Mouse (Mus musculus): Measurements from ENCODE around the gene Krtap1-3.
A peak's percentile ranks its signal among the peaks of the same experiment; 100 is the strongest.
"Not testable (repeated sequence)": the region's sequence is repeated elsewhere in the genome, so short reads cannot be mapped to it uniquely, and the experiment has no call there.

Krtap1-3 gene

GRCm38 (mm10) chr11:99590981-99591380, at the start of gene Krtap1-3:
Gene Krtap1-3, minus strand, starts transcription at chr11:99591339.
- DNase-seq: no peak

DNA sequence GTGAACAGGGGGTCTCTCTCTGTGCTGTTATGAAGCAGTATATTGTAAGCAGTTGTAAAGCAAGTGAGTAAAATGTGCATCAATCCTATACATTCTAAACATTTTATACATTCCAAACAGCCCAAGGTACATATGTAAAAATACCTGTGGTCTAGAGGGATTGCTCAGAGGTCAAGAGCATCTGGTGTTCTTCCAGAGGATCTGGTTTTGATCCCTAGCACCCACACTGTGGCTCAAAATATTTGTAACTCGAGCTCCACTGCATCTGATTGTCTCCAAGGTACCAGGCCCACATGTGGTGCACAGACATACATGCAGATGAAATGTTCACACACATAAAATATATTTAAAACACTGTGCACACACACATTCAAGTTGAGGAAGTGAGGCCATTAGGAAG, 49.8 kb upstream of the Krtap1-3 start:
- DNase-seq: no peak

- DNase-seq: no peak
Observed at GRCm38 (mm10) chr11:99637086-99637485, 45.9 kb upstream of the Krtap1-3 start.

DNA sequence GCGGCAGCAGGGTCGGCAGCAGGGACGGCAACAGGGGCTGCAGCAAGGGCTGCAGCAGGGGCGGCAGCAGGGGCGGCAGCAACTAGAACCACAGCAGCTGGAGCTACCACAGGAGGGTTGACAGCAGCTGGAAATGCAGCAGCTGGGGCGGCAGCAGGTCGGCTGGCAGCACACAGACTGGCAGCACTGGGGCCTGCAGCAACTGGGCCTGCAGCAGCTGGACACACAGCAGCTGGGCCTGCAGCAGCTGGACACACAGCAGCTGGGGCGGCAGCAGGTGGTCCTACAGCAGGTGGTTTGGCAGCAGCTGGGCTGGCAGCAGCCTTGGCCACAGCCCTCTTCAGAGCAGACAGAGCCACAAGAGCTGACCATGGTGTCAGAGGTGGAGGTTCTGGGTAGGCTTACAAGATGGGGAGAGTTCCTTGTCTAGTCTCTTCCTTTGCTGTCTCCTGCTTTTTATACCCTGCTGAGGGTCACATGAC, 43.6 kb upstream of the Krtap1-3 start, which contains the start of gene Krtap4-2:
Krtap4-2 (minus strand) TSS at position 432 of the 482 bp plus-strand sequence.
- DNase-seq: no peak

DNA sequence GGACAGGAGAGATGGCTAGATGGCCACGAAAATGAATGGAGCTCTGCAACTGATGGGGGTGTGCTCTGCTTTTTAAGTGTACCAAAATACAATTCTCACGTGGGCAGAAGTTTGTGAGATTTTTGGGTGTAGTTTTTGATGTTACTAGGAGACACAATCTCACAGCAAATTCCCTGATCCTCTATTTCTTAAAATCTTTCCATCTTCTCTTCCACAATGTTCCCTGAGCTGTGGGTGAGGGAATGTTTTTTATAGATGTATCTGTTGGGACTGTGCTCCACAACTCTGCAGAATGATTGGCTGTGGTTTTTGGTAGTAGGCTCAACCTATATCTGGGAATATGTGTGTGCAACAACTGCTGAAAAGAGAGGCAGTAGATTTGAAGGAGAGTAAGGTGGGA, 42.2 kb upstream of the Krtap1-3 start:
- no peak for DNase-seq

DNA sequence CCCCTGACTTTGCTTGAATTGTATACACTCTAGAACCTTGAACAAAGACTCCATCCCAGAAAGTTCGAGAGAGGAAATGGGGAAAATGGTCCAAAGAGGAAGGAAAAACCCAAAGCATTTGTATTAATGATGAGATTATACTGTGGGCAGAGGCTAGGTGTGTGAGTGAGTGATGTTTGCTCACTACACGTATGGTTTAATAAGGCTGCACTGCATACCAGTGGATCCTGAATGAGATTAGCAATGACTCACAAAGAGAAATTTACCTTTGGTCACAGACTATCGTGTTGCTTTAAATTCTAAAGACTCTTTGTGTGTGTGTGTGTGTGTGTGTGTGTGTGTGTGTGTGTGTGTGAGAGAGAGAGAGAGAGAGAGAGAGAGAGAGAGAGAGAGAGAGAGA, 39.8 kb upstream of the Krtap1-3 start:
- no peak for DNase-seq

- DNase-seq: no peak
Observed at GRCm38 (mm10) chr11:99628138-99628537, 37.0 kb upstream of the Krtap1-3 start, which contains the start of gene Krtap4-1. Gene Krtap4-1, minus strand, starts transcription at chr11:99628238.

DNA sequence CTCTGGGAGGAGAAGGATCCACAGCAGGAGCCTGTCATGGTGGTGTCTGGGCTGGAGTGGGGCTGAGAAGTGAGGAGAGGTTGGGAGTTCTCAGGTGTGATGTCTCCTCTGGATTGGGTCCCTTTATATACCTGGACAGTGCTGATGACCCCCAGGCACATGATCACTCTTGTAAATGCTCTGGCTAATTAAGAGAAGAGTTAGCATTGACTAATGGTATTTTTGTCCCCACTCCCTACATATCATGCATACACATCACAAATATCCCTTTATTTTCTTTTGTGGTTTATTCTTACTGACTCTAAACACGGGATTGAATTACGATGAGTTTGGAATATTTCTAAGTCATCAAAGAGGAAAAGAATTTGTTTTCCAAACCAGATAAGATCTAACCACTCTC, 29.2 kb upstream of the Krtap1-3 start, which contains the start of gene Gm11562:
Gm11562 (minus strand) TSS at position 101 of the 400 bp plus-strand sequence.
- DNase-seq: no peak

- no peak for DNase-seq
Observed at GRCm38 (mm10) chr11:99614796-99615363, 23.7 kb upstream of the Krtap1-3 start, which contains the start of gene Krtap2-4. Gene Krtap2-4, minus strand, starts transcription at chr11:99614846.

DNA sequence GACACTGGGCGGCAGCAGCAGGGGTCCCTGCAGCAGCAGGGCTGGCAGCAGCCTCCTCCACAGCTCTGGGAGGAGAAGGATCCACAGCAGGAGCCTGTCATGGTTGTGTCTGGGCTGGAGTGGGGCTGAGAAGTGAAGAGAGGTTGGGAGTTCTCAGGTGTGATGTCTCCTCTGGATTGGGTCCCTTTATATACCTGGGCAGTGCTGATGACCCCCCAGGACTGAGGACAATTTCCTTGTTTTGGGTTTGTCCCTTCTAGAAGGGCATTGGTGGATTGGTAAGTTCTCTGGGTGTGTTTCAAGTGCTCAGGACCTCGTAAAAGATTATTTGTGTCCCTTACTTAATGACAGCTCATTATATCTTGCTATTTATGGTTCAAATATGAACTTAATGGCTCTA, 18.9 kb upstream of the Krtap1-3 start, which contains the start of gene Gm11937:
Gm11937 (minus strand) TSS at position 101 of the 400 bp plus-strand sequence.
- not testable (repeated sequence) for DNase-seq

DNA sequence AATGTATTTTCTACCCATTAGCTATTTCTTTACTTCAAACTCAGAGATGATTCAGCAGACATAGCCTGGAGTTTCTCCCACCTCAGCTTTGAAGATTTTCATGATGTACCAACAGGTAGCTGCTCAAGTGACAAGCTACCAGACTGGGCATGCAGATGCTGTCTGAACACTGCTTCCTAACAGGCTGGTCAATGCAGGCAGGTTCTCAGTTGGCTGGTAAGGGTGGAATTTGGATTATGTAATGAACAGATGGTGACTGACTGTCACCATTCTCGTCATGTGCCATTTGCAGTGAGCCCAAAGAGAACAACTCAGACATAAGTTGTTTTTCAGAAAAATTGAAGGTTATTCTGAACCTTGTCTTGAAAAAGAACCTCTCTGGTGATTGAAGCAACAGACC, 18.0 kb upstream of the Krtap1-3 start:
- no peak for DNase-seq

- not testable (repeated sequence) for DNase-seq
Observed at GRCm38 (mm10) chr11:99603208-99603607, 12.1 kb upstream of the Krtap1-3 start, which contains the start of gene Gm11938. Gene Gm11938, minus strand, starts transcription at chr11:99603308.

DNA sequence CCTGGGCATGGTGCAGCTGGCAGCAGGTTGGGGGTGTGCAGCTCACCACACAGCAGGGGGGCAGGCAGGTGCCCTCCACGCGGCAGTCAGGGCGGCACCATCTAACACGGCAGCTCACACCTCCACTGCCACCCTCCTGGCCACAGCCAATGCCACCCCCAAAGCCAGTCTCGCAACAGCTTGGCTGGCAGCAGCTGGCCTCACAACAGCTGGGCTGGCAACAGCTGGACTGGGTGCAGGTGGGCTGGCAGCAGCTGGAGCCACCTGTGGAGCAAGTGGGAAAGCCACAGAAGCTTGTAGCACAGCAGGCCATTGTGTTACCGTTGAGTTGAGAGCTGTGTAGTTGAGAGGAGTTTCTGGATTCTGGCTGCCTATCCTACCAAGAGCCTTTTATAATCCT, 6.6 kb upstream of the Krtap1-3 start, which contains the start of gene Krtap9-3:
Krtap9-3 (minus strand) TSS at position 364 of the 400 bp plus-strand sequence.
- not testable (repeated sequence) for DNase-seq

GRCm38 (mm10) chr11:99585096-99585495, 6.0 kb downstream of the Krtap1-3 start:
- no peak for DNase-seq

- no peak for DNase-seq
Observed at GRCm38 (mm10) chr11:99583245-99583704, 7.9 kb downstream of the Krtap1-3 start, which contains the start of gene Krtap1-4. Gene Krtap1-4, minus strand, starts transcription at chr11:99583654.

- DNase-seq: no peak
Observed at GRCm38 (mm10) chr11:99581564-99581963, 9.6 kb downstream of the Krtap1-3 start.

GRCm38 (mm10) chr11:99581051-99581450, 10.1 kb downstream of the Krtap1-3 start:
- no peak for DNase-seq

GRCm38 (mm10) chr11:99580636-99581035, 10.5 kb downstream of the Krtap1-3 start, which contains the start of gene Krtap1-5:
Gene Krtap1-5, minus strand, starts transcription at chr11:99581016.
- no peak for DNase-seq

DNA sequence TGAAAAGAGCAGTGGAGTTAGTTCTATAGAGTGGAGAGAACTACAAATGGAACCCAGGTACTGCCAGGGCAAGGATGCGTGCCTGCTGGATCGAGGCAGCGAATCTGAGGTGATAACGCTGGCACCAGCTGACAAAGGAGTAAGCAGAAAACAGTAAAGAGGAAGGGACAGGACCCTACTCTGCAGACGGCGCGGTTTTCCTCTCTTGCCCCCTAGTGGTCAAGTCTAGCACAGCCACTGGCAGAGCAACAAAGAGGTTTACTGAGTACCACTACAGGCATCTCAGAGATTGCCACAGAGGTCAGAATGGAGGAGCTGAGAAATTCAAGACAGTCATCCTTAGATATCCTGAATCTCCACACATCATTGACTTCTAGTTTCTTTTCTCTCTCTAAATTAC, 17.0 kb downstream of the Krtap1-3 start:
- DNase-seq: peak; percentile 82 to 84

DNA sequence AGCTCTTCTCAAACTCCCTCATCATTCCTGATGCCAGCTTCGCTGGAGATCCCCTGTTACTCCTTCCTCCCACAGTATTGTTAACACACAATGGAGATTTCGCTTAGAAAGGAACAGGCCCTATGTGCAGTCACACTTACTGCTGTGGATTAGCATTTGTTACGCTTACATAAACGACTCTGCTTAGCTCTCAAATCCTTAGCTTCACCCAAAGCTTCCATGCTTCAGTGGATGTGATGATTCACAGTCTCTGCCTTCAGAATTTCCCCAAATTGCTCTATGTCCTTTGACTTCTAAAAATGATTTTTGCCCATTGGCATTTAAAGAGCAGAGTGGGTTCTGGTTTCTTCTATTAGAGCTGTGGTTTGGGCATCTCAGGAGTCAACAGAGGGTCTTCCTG, 18.0 kb downstream of the Krtap1-3 start:
- no peak for DNase-seq

DNA sequence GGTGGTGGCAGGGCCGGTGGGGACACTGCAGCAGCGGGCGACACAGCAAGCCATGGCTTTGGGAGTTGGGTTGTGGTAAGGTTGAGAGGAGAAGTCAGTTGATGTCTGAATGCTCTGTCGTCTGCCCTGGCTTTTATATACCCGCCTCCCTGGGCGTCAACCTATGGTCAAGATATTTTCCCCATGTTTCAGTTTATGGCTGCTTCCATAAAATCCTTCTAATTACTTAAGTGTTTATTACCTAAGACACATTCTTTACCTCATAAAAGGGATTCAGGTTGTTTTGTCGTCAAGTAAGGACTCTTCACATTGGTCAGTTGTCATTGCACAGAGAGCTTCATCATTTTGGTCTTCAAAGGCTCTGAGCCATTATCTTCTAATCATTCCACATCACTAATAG, 24.6 kb downstream of the Krtap1-3 start, which contains the start of gene Krtap3-1:
Krtap3-1 (minus strand) TSS at position 101 of the 400 bp plus-strand sequence.
- DNase-seq: no peak

DNA sequence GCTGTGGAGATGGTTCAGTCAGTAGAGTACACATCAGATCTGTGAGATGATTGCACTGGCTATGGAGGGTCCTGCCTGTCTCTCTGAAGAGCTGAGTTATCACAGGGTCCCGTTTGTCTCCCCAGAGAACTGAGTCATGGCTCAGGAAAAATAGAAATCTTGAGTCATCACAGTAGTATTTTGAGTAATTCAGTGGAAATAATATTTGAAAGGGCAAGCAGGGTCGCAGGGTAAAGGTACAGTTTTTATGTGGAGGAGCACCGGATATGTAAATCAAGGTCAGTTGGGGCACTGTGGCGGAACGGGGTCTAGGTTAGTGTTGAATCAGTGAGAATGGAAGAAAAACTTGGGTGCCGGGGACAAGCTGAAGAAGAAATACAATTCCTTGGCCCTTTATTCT, 28.6 kb downstream of the Krtap1-3 start:
- DNase-seq: no peak

DNA sequence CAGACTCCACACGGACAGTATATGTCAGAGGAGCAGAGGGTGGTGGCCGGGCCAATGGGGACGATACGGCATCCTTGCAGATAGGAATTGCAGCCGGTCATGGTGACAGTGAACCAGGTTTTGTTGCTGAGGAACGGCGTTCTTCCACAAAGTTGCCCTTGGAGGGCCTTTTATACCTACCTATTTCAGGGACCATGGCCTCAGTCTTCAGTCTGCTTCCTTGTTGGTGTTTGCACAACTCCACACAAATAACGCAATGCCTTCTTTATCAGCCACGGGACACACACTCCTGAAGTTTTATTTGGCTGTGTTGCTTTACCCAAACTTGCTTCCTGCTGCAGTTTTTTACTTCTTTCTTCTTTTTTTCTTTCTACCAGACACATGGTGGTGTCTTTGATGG, 31.8 kb downstream of the Krtap1-3 start, which contains the start of gene Gm11939:
Gm11939 (minus strand) TSS at position 101 of the 400 bp plus-strand sequence.
- DNase-seq: no peak
